Comparison of ENCODE assay signal across 8 mouse cellular contexts in the genomic region with DNA sequence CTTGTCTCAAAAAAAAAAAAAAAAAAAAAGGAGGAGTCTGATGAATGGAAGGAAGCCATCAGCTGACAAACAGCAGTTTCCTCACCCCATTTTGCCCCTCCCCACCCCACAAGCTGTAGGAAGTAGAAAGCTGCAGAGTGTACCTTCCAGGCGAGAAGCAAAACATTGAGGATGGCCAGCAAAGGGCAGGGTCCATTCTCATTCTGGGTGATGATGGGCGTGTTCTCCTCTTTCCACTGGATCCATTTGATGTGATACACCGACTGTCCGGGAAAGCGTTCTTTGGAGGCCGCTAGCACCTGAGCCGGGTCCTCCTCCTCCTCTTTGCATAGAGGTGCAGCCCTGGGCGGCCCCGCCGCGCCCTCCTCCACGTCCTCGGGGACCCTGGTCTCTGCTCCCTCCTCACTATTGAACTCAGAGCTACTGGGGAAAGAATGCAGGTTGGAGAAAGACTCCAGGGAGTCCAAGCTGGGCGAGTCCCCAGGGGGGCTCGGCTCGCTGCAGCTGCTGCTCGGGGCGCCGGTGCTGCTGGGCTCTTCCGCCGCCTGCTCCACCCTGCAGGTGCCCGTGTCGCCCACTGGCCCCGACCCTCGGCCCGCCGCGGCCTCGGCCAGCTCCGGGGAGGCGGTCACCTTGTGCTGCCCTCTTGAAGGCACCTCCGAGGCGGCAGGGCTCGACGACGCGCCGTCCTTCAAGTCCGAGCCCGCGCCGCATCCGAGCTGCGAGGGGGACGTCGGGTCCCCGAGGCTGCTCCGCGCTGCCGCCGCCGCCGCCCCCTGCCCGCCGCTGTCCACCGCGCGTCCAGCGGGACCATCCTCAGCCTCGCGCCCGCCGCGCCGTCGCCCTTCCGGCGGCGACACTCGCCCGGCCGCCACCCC. TPM values are rescaled to one million over a fixed set of nuclear protein-coding genes. Genes with fewer than 3 reads are reported as not detected.
DNase-seq lines count a peak whose midpoint lies in the region; ATAC-seq and TF ChIP-seq lines count a peak whose summit lies in the region.

Gene Gm10642, plus strand, starts transcription at position 122 of the 878 bp plus-strand sequence.

- peak within 1 kb of the TSS; percentile 67 for H3K4me2 ChIP-seq in forebrain, postnatal 0 days (ENCODE audit: low read depth)
- H3K4me2 ChIP-seq in lung, embryonic 16.5 days (ENCODE audit: low read depth, low read length) = peak within 1 kb of the TSS; percentile 60

- peak within 1 kb of the TSS; percentile 100 for H3K4me3 ChIP-seq in cerebellum, adult 2 months (replicated peaks; ENCODE audit: insufficient read depth, low read depth, low read length)
- peak within 1 kb of the TSS; percentile 75 for H3K4me3 ChIP-seq in forebrain, postnatal 0 days (ENCODE audit: low read depth, low read length)
- peak within 1 kb of the TSS; percentile 91 for H3K4me3 ChIP-seq in lung, embryonic 16.5 days (ENCODE audit: low read length)

- WGBS in cerebellum, adult 2 months = 0% methylated on average over 61 of the region's 72 CpGs
- 6% methylated on average over 69 of the region's 72 CpGs for WGBS in forebrain, postnatal 0 days
- WGBS in lung, embryonic 16.5 days = under 1% methylated on average over 60 of the region's 72 CpGs

- peak within 1 kb of the TSS; percentile 93 for H3K9ac ChIP-seq in forebrain, postnatal 0 days
- peak within 1 kb of the TSS; percentile 91 for H3K9ac ChIP-seq in lung, embryonic 16.5 days (ENCODE audit: low read length)

- H3K9me3 ChIP-seq in forebrain, postnatal 0 days (ENCODE audit: low read length) = no peaks in the 10 kb centered on the region
- no peaks in the 10 kb centered on the region for H3K9me3 ChIP-seq in lung, embryonic 16.5 days (ENCODE audit: control insufficient read depth, low read length)

- peak; percentile 47 for ATAC-seq in forebrain, postnatal 0 days
- peak; percentile 48 to 57; a peak in 2 of 4 replicates for ATAC-seq in hematopoietic stem cell, adult 5-6 weeks (replicated peaks in 1 of 2; ENCODE audit: insufficient read depth in 1 of 2, low FRiP score in 2 of 2, low TSS enrichment in 1 of 2, low read depth in 1 of 2, poor library complexity in 2 of 2, severe bottlenecking in 2 of 2)
- ATAC-seq in lung, embryonic 16.5 days (ENCODE audit: low read depth) = peak; percentile 45

- DNase-seq in MEL-GATA-1-ER (ENCODE audit: extremely low read depth, low read depth) = peak; percentile 84
- DNase-seq in cerebellum, adult 2 months = peak; percentile 77 to 78
- peak; percentile 72 for DNase-seq in forebrain, postnatal 0 days
- peak; percentile 74 for DNase-seq in layer of hippocampus, adult 9-11 months
- peak; percentile 20 for DNase-seq in ovary, postnatal 14 days (ENCODE audit: low spot score)
- DNase-seq in thymus, postnatal 14 days = peak; percentile 83

- no peak for TF ChIP-seq CTCF in cerebellum, adult 2 months (IDR thresholded peaks at IDR 0.05; ENCODE audit: borderline replicate concordance, insufficient read depth, low read depth, low read length)
- no peak for TF ChIP-seq CTCF in forebrain, postnatal 0 days (IDR thresholded peaks at IDR 0.05; ENCODE audit: low read depth)

- H3K27ac ChIP-seq in cerebellum, adult 2 months (ENCODE audit: insufficient read depth, low read length) = peak within 1 kb of the TSS; percentile 97
- H3K27ac ChIP-seq in forebrain, postnatal 0 days (ENCODE audit: low read depth, low read length) = peak within 1 kb of the TSS; percentile 90
- peak within 1 kb of the TSS; percentile 96 for H3K27ac ChIP-seq in lung, embryonic 16.5 days (ENCODE audit: low read length)

- H3K27me3 ChIP-seq in cerebellum, adult 2 months (ENCODE audit: control insufficient read depth, insufficient read depth, low read length) = no peaks in the 10 kb centered on the region
- no peaks in the 10 kb centered on the region for H3K27me3 ChIP-seq in forebrain, postnatal 0 days (ENCODE audit: insufficient read depth, low read length)
- no peaks in the 10 kb centered on the region for H3K27me3 ChIP-seq in lung, embryonic 16.5 days (ENCODE audit: control insufficient read depth, insufficient read depth, low read depth, low read length)

- TF ChIP-seq POLR2A in cerebellum, adult 2 months (IDR thresholded peaks at IDR 0.05; ENCODE audit: borderline replicate concordance, insufficient read depth, low read length) = no peak

- H3K36me3 ChIP-seq in forebrain, postnatal 0 days (ENCODE audit: insufficient read depth) = no peaks in the 10 kb centered on the region
- H3K36me3 ChIP-seq in lung, embryonic 16.5 days (ENCODE audit: control insufficient read depth, insufficient read depth, low read length) = no peaks in the 10 kb centered on the region

- peaks cover 6% of the 10 kb centered on the region; the same call in 1 of the 2 replicates for H3K4me1 ChIP-seq in cerebellum, adult 2 months (ENCODE audit: control insufficient read depth, insufficient read depth, low read length)
- H3K4me1 ChIP-seq in forebrain, postnatal 0 days (ENCODE audit: insufficient read depth) = peaks cover 28% of the 10 kb centered on the region
- H3K4me1 ChIP-seq in lung, embryonic 16.5 days (replicated peaks; ENCODE audit: control insufficient read depth, insufficient read depth, low read length) = peaks cover 8% of the 10 kb centered on the region; the same call in 1 of the 2 replicates

RNA-seq across cellular contexts. Expression of gene Gm10642, which starts in this region (rescaled TPM):
- 1.4 and 1.5 TPM in 2 replicates for polyA plus RNA-seq in cerebellum, adult 2 months (2012; rRNA removed)
- 1.4 TPM in 2 replicates for total RNA-seq in forebrain, postnatal 0 days (2014; rRNA removed)
- polyA plus RNA-seq in forebrain, postnatal 0 days (2015; fragmentation: Nextera tagmentation; extraction: Ambion mirVana) = 1.4 and 1.5 TPM in 2 replicates
- total RNA-seq in hematopoietic stem cell, adult 5-6 weeks (2017) = 0.13 TPM in 1 of 2 replicates, not detected in the other
- 0.11 TPM in 1 of 2 replicates, not detected in the other for polyA plus RNA-seq in lung, embryonic 16.5 days (2015; fragmentation: Nextera tagmentation; extraction: Ambion mirVana)

Comparison
In these comparisons a context has a peak if more than half of its experiments do, and no peak if none do; other contexts are left out.
1. Peak in every context shown above with its lines: DNase-seq, ATAC-seq, H3K4me3 ChIP-seq and H3K27ac ChIP-seq.
2. Peak in ATAC-seq in hematopoietic stem cell, adult 5-6 weeks; RNA of the gene not detected or under 1 TPM.
3. Peak in ATAC-seq, H3K4me3 ChIP-seq, H3K27ac ChIP-seq, H3K9ac ChIP-seq and H3K4me2 ChIP-seq in lung, embryonic 16.5 days; RNA of the gene not detected or under 1 TPM.
4. DNase-seq: peak in every context shown above with its lines; median percentile 84 in MEL-GATA-1-ER; 83 in thymus, postnatal 14 days; 78 in cerebellum, adult 2 months; 74 in layer of hippocampus, adult 9-11 months; 72 in forebrain, postnatal 0 days; 20 in ovary, postnatal 14 days.